Comparison of ENCODE assay signal across 12 mouse cellular contexts in the genomic region with DNA sequence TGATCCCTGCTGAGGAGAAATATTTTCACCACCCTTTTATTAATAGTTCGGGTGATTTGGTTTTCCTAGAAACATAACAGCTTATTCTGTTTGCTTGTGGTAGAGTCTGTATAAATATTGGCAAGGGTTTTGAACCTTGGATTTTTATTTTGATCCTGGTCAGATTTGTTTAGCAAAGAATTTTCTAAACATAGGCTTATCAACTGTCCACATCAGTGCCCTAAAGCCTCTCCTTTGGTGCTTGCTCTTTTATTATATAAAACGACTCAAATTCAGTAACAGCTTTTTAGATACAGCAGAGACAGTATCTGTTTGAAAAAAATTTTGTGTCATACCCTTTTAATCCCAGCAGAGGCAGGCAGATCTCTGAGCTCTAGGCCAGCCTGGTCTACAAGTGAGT. TPM values are rescaled to one million over a fixed set of nuclear protein-coding genes. Genes with fewer than 3 reads are reported as not detected.
A peak's percentile ranks its signal among the peaks of the same experiment; 100 is the strongest.
DNase-seq lines count a peak whose midpoint lies in the region; ATAC-seq and TF ChIP-seq lines count a peak whose summit lies in the region.
"Had no signal": no experiment of that assay in that cellular context is flagged by ENCODE, and none has a peak within 500 bp of the region (broad histone marks: within the 10 kb centered on the region; RNA-seq: fewer than 3 reads in every experiment).

No protein-coding gene starts in this region.

- H3K36me3 ChIP-seq in heart, embryonic 15.5 days, result peaks cover 18% of the 10 kb centered on the region; the same call in 1 of the 2 replicates
- H3K36me3 ChIP-seq in C2C12 (ENCODE audit: control insufficient read depth, insufficient read depth), result peaks cover 32% of the 10 kb centered on the region
- H3K36me3 ChIP-seq in forebrain, embryonic 15.5 days, result peaks cover 7% of the 10 kb centered on the region
- H3K36me3 ChIP-seq in liver, embryonic 16.5 days (ENCODE audit: control insufficient read depth, insufficient read depth), result peaks cover 5% of the 10 kb centered on the region; the same call in 1 of the 2 replicates

- no peaks in the 10 kb centered on the region for H3K27me3 ChIP-seq in heart, embryonic 15.5 days
- H3K27me3 ChIP-seq in C2C12 (ENCODE audit: control insufficient read depth, insufficient read depth, insufficient read length), result no peaks in the 10 kb centered on the region
- no peaks in the 10 kb centered on the region for H3K27me3 ChIP-seq in forebrain, embryonic 15.5 days
- H3K27me3 ChIP-seq in liver, embryonic 16.5 days (ENCODE audit: control insufficient read depth, insufficient read depth, low read depth, low read length), result no peaks in the 10 kb centered on the region

- no peak overlapping the region for H3K9ac ChIP-seq in heart, embryonic 15.5 days
- H3K9ac ChIP-seq in forebrain, embryonic 15.5 days (replicated peaks), result no peak overlapping the region
- no peak overlapping the region for H3K9ac ChIP-seq in liver, embryonic 16.5 days (ENCODE audit: low read depth, low read length)

- intact Hi-C loops in left cerebral cortex, postnatal 36 days (cut with DNase I), result no loop called here

- H3K79me3 ChIP-seq in C2C12 (ENCODE audit: low read depth), result peaks cover 18% of the 10 kb centered on the region

- no peak overlapping the region for H3ac ChIP-seq in C2C12 (ENCODE audit: control insufficient read depth, insufficient read length, low read depth)

- no peak overlapping the region for H3K27ac ChIP-seq in heart, embryonic 15.5 days
- H3K27ac ChIP-seq in forebrain, embryonic 15.5 days (replicated peaks), result no peak overlapping the region
- no peak overlapping the region for H3K27ac ChIP-seq in liver, embryonic 16.5 days (ENCODE audit: low read length)

- H3K4me2 ChIP-seq in heart, embryonic 15.5 days, result peak overlapping the region; percentile 81
- H3K4me2 ChIP-seq in forebrain, embryonic 15.5 days (replicated peaks), result peak overlapping the region; percentile 70; the same call in 1 of the 2 replicates
- peak overlapping the region; percentile 91 for H3K4me2 ChIP-seq in liver, embryonic 16.5 days (ENCODE audit: low read depth, low read length)

- DNase-seq in heart, adult 8-10 months (ENCODE audit: low spot score), result no peak
- DNase-seq in embryo, embryonic 9.5 days (ENCODE audit: extremely low spot score), result no peak
- DNase-seq in cerebellum, adult 9-11 months, result no peak
- no peak for DNase-seq in left cerebral cortex, postnatal 36 days (ENCODE audit: low spot score in 2 of 2)
- DNase-seq: adrenal gland, postnatal 10 days; cerebellum, postnatal 36 days; gastrocnemius, postnatal 36 days; layer of hippocampus, postnatal 36 days had no signal

- ATAC-seq in heart, embryonic 15.5 days (replicated peaks; ENCODE audit: insufficient number of reproducible peaks, insufficient read depth, low FRiP score, low read depth), result no peak
- ATAC-seq in forebrain, embryonic 15.5 days (replicated peaks), result no peak
- no peak for ATAC-seq in liver, embryonic 16.5 days (ENCODE audit: low read depth)

- no peaks in the 10 kb centered on the region for H3K9me3 ChIP-seq in heart, embryonic 15.5 days (replicated peaks)
- no peaks in the 10 kb centered on the region for H3K9me3 ChIP-seq in forebrain, embryonic 15.5 days
- no peaks in the 10 kb centered on the region for H3K9me3 ChIP-seq in liver, embryonic 16.5 days (replicated peaks; ENCODE audit: control insufficient read depth, low read length)

- no peak overlapping the region for H3K4me3 ChIP-seq in heart, embryonic 15.5 days
- H3K4me3 ChIP-seq in C2C12 (ENCODE audit: insufficient read depth, poor library complexity, severe bottlenecking), result peak overlapping the region; percentile 75
- no peak overlapping the region for H3K4me3 ChIP-seq in forebrain, embryonic 15.5 days
- peak overlapping the region; percentile 29 for H3K4me3 ChIP-seq in liver, embryonic 16.5 days (ENCODE audit: low read depth, low read length)

- peaks cover 25% of the 10 kb centered on the region for H3K4me1 ChIP-seq in heart, embryonic 15.5 days (replicated peaks)
- H3K4me1 ChIP-seq in forebrain, embryonic 15.5 days, result peaks cover 27% of the 10 kb centered on the region
- peaks cover 18% of the 10 kb centered on the region for H3K4me1 ChIP-seq in liver, embryonic 16.5 days (ENCODE audit: control insufficient read depth, low read depth, low read length)

- TF ChIP-seq CTCF in C2C12 (IDR thresholded peaks at IDR 0.05; ENCODE audit: control insufficient read depth, insufficient read depth, insufficient read length), result no peak

- H3K79me2 ChIP-seq in C2C12 (ENCODE audit: control insufficient read depth, insufficient read depth), result peaks cover 51% of the 10 kb centered on the region

- WGBS in heart, embryonic 15.5 days, result 69% methylated on average over 2 of the region's 2 CpGs
- 64% methylated on average over 2 of the region's 2 CpGs for WGBS in forebrain, embryonic 15.5 days
- WGBS in liver, embryonic 16.5 days (ENCODE audit: insufficient replicate concordance), result 36% methylated on average over 2 of the region's 2 CpGs

TF ChIP-seq in C2C12, 6 proteins besides CTCF, POLR2A, EP300 and RAD21:
- TF ChIP-seq CEBPB (IDR thresholded peaks at IDR 0.05; ENCODE audit: low read depth) (no peak), FOSL1 (IDR thresholded peaks at IDR 0.05; ENCODE audit: insufficient read depth, low read length, poor library complexity, severe bottlenecking) (no peak), MYOG (IDR thresholded peaks at IDR 0.05; ENCODE audit: control insufficient read depth, extremely low read depth, insufficient read length) (no peak), USF1 (IDR thresholded peaks at IDR 0.05; ENCODE audit: low read depth) (no peak), MAX (IDR thresholded peaks at IDR 0.05) (no peak), MYOD1 (IDR thresholded peaks at IDR 0.05; ENCODE audit: control insufficient read depth, insufficient read length, low read depth) (no peak)
TF ChIP-seq in C2C12: peak in this region for 0.

RNA-seq across cellular contexts. Expression of a gene that starts 1.4 kb away (rescaled TPM):
- 11.2 and 16.6 TPM in 2 replicates for polyA plus RNA-seq in heart, embryonic 15.5 days (2015; fragmentation: Nextera tagmentation; extraction: Ambion mirVana)
- total RNA-seq in heart, adult 8-10 months (2022), result 10 to 100 TPM; 12.8 to 20.7 (median 14.9) TPM
- polyA plus RNA-seq in C2C12 (2012; fragmentation: generic; extraction: Trizol), result 20.1 TPM
- 14.7 and 15.4 TPM in 2 replicates for polyA plus RNA-seq in forebrain, embryonic 15.5 days (2015; fragmentation: Nextera tagmentation; extraction: Ambion mirVana)
- 4.9 and 6.0 TPM in 2 replicates for polyA plus RNA-seq in liver, embryonic 16.5 days (2015; fragmentation: Nextera tagmentation; extraction: Ambion mirVana)
- 10 to 100 TPM; 39.5 to 49.1 TPM for total RNA-seq in left cerebral cortex, postnatal 36 days (2021)

RNA-seq across cellular contexts. Expression of a gene that starts 1.5 kb away (rescaled TPM):
- 55.4 and 67.0 TPM in 2 replicates for polyA plus RNA-seq in heart, embryonic 15.5 days (2015; fragmentation: Nextera tagmentation; extraction: Ambion mirVana)
- 1 to 10 TPM; 5.7 to 7.7 (median 7.1) TPM for total RNA-seq in heart, adult 8-10 months (2022)
- polyA plus RNA-seq in C2C12 (2012; fragmentation: generic; extraction: Trizol), result 51.4 TPM
- 97.5 and 101 TPM in 2 replicates for polyA plus RNA-seq in forebrain, embryonic 15.5 days (2015; fragmentation: Nextera tagmentation; extraction: Ambion mirVana)
- polyA plus RNA-seq in liver, embryonic 16.5 days (2015; fragmentation: Nextera tagmentation; extraction: Ambion mirVana), result 83.0 and 90.3 TPM in 2 replicates
- total RNA-seq in left cerebral cortex, postnatal 36 days (2021), result 10 to 100 TPM; 49.1 to 49.2 TPM

Comparison
In these comparisons a context has a peak if more than half of its experiments do, and no peak if none do; other contexts are left out.
1. H3K4me3 ChIP-seq: peak in C2C12 (single experiment) and liver, embryonic 16.5 days (single experiment); none in heart, embryonic 15.5 days (single experiment) and forebrain, embryonic 15.5 days (single experiment).
2. Peak in every context shown above with its lines, with median percentiles within 50 percentile points of each other: H3K4me2 ChIP-seq.